Mouse (Mus musculus) brown adipose tissue, adult 24 weeks (tissue): ENCODE measurements around the gene Trmo. TPM values are rescaled to one million over a fixed set of nuclear protein-coding genes. Genes with fewer than 3 reads are reported as not detected.

ENCODE experiments used
- H3K27ac ChIP-seq: fragments of 200-500 bp; replicated peaks from 2 replicates; pipeline ENCODE4 v1.5.1; 2012; ENCODE audit warnings: low read depth, mild to moderate bottlenecking, low read length
- H3K4me1 ChIP-seq: fragments of 200-500 bp; 2 replicates; pipeline ENCODE4 v1.6.1; 2012; ENCODE audit warnings: low read length, mixed read lengths; ENCODE audit not compliant: control insufficient read depth, insufficient read depth, insufficient read length
- H3K4me3 ChIP-seq: fragments of 200-500 bp; 2 replicates; pipeline ENCODE4 v1.5.1; 2012; ENCODE audit warnings: low read depth, mild to moderate bottlenecking, low read length, moderate library complexity; ENCODE audit not compliant: insufficient read depth
- polyA plus RNA-seq: library from polyadenylated mRNA; stranded (reverse); fragments of >200 nt; gene quantifications from 2 replicates; pipeline ENCODE4 v1.2.4, GENCODE M21; 2012; ENCODE audit not compliant: missing spikeins, insufficient read depth, insufficient read length

Trmo gene
- polyA plus RNA-seq, 1 experiment: 1.7 TPM

DNA sequence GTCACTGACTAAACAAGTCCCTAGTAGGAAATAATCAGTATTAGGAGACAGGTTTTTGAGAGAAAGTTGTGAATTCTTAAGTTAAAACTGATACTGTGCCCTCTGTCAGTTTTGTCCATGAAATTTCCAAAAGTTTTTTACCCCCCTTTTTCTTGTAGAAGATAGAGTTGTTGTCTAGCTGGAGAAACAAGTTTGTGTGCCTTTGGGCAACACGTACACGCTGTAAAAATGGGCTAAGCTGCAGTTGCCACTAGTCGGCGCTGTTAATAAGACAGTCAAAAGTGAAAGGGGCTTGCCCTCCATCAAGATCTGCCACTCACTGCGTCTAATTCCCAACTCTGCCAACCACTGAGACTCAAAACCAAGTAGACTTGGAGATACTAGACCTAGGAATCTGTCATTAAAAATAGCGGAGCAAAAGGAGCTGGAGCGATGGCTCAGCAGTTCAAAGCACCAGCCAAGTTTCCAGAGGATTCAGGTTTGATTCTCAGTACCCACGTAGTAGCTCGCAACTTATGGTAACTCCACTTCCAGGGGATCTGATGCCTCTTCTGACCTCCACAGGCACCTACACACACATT, 1.2 kb upstream of the Trmo start:
- Histone ChIP-seq H3K27ac (no peak overlapping the region), H3K4me1 (no peaks in the 10 kb centered on the region), H3K4me3 (peak overlapping the region; percentile 45; the same call in 1 of the 2 replicates)

DNA sequence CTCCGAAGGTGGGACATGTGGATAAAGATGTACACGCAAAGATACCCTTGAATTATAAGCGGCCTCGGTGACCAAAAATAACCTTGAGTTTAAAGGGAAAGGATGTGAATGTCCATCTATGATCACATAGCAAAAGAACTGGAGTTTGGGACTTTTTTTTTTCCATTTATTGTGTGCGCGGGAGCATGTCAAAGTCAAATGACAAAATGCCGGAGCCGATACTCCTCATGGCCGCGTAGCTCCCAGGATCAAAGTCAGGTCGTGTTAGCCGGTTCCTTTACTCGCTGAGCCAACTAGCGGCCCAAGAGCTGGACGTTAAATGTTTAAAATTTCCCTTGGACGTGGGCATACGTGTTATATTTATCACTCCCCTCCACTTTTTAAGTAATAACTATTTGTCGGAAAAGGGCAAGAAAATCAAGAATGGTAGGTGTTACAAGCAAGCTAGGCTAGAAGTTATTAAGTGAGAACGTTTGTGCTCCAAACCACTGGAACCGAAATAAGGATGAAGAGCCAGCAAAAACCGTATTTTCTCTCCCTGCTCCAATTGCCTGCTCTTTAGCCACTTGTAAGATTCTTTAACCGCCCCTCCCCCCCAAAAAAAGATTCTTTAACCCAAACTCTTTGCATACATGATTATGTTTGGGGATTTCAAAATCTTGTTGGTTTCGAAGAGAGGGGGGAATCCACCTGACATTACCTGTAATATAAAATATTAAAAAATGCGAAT, 540 bp upstream of the Trmo start:
- H3K4me1 ChIP-seq: no peaks in the 10 kb centered on the region
- peak overlapping the region; percentile 98 for H3K27ac ChIP-seq

DNA sequence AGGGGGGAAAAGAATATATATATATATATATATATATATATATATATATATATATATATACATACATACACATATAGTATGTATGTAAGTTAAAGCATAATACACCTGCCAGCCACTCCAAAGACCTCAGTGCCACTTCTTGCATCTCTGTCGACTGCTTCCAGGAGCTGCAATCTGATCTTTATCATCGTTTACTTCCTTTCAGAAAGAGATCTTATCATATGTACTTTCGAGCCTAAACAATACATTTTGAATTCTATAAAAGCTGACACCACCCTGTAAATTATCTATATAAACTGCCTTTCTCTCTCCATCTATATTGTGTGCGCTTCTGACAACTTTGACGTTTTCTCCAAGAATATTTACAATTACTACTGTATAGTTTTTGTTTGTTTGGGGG, 681 bp downstream of the Trmo start:
- Histone ChIP-seq H3K4me1 (no peaks in the 10 kb centered on the region), H3K27ac (0 out of 2 replicates have a peak overlapping the region, but pooled peaks have one; percentile 32), H3K4me3 (peak overlapping the region; percentile 89)

More for the DNA sequence above, 540 bp upstream of the Trmo start:
- peak overlapping the region; percentile 89 for H3K4me3 ChIP-seq

DNA sequence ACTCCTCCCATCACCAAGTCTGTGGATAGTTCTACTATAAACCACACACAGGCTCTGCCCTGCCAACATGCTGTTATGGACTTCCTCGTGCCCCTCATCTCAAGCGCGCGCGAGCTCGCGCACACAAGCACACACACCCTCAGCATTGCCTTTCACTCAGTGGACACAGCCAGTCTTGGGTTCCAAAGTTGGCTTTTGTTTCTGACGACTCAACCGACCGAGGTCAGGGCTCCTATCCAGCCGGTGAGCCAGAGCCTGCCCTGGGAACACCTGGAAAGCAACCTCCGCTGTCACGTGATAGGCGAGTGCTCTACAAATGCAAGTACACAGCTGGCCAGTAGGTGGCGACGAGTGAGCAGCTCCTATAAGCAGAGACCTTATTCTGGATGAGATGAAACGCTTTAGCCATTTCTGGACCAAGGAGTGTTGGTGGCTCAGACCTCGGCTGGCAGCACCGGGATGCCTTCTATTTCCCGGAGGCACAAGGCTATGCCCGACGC, 14.3 kb downstream of the Trmo start:
- no peak overlapping the region for H3K27ac ChIP-seq
- H3K4me3 ChIP-seq: peak overlapping the region; percentile 21
- no peaks in the 10 kb centered on the region for H3K4me1 ChIP-seq

DNA sequence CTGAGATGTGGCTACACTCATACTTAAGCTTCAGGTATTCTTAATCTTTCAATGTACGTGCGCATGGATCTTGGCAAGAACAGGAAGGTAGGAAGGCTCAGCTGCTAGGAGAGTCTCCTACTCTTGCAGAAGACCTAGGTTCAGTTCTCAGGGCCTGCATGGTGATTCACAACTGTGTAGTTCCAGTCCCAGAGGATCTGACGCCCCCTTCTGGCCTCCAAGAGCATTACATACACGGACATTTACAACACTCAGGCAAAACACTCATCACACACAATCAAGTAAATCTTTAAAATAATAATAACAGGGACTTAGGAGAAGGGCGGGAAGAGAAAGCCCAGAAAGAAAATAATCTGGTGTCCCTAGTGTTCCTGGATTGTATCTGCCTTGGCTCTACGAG, 14.8 kb downstream of the Trmo start:
- Histone ChIP-seq H3K4me1 (no peaks in the 10 kb centered on the region), H3K27ac (no peak overlapping the region), H3K4me3 (no peak overlapping the region)

DNA sequence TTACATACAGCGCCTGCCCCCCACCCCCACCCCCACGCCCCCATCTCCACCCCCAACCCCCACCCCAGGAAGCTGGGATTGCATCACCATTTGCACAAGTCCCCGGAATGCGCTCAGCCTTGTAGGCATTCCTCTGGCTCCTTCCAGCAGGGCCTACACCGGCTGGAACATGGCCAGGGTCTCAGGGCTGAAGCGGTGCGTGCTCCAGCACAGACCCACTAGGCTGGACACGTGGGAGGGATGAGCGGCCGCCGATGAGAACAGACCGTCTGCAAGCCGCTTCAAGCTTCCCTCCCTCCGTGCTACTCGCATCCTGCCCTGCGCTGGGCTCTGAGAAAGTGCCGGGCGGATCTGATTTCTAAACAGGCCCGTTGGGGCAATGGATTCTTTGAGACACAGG, 18.2 kb downstream of the Trmo start:
- H3K4me3 ChIP-seq: no peak overlapping the region
- H3K27ac ChIP-seq: no peak overlapping the region
- no peaks in the 10 kb centered on the region for H3K4me1 ChIP-seq

DNA sequence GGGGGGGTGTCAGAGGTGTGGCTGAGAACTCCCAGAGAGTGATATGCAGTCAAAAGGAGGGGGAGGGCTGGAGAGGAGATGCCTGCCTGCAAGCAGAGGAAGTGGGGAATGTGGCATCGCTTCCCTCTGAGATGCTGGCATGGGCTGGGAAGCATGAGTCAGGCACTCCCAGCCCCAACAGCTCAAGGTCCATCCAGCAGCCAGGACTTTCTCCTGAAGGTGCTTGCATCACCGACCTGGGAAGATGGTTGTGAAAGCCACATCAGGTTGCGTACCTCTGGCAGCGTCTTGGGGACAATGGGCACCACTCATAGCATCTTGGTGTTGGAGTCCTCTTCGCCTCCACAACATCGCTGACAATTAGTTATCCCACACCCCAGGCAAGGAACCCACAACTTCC, 18.8 kb downstream of the Trmo start:
- H3K4me3 ChIP-seq: no peak overlapping the region
- no peak overlapping the region for H3K27ac ChIP-seq
- no peaks in the 10 kb centered on the region for H3K4me1 ChIP-seq

DNA sequence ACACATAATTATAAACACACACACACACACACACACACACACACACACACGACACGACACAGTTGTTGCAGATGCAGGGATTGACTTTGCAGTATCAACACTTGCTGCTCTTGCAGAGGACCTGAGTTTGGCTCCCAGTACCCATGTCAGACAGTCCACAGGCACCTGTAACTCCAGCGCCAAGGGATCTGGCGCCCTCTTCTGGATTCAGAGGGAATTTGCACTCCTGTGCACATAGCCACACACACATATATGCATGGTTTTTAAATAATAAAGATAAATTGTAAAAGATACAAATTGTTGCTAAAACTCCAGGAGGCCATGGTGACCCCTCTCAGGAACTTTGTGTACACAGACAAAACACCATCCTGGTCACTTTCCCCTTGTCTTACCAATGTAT, 20.2 kb downstream of the Trmo start:
- no peaks in the 10 kb centered on the region for H3K4me1 ChIP-seq
- H3K27ac ChIP-seq: no peak overlapping the region
- no peak overlapping the region for H3K4me3 ChIP-seq

DNA sequence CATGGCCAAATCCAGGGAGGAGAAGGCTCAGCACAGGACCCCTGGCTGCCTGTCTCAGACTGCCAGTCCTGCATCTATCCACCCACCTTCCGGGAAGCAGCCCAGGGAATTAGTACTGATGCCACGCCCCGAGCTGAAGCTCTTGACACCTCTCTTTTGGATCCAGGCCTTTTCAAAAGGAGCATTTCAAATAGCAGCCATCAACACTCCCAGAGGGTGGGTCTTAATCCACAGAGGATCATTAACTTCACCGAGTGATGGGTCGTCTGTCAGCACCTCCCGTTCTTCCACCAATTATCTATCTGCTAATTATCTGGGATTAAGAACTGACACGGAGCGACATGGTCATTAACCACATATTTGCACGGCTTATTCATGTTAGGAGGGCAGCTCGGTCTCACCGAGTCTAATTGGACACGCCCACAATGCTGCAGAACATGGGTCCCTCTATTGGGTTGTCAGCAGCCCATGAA, 21.7 kb downstream of the Trmo start:
- H3K4me3 ChIP-seq: no peak overlapping the region
- H3K4me1 ChIP-seq: no peaks in the 10 kb centered on the region

DNA sequence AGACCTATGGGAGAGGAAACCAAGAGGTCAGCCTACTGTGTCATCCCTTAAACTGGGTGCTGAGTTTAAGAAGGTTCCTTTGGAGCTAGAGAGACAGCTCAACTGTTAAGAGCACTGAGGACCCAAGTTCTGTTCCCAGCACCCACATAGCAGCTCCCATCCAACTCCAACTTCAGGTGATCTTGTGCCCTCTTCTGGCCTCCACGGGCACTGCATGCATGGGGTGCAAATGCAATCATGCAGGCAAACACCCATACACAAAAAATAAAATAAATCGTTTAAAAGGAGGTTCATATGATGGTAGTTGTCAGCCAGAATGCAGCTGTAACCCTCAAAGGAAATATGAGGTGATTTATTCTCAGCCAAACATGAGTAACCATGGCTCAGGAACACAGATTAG, 24.9 kb downstream of the Trmo start:
- no peaks in the 10 kb centered on the region for H3K4me1 ChIP-seq
- H3K4me3 ChIP-seq: no peak overlapping the region
- no peak overlapping the region for H3K27ac ChIP-seq

More for the DNA sequence above, 21.7 kb downstream of the Trmo start:
- H3K27ac ChIP-seq: no peak overlapping the region

DNA sequence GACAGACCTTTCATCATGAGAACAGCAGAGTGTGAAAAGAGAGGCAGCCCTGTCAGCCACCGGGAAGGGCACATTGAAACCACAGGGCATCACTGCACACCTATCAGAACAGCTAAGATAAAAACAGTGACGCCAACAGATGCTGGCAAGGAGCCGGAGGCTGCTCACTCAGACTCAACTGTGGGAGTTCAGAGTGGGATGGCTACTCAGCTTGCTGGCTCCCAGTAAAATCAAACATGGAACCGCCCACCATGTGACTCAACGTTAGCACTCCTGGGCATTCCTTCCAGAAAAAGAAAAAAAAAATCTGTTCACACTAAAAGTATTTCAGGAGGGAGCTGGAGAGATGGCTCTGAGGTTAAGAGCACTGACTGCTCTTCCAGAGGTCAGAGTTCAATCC, 28.0 kb downstream of the Trmo start:
- Histone ChIP-seq H3K4me3 (no peak overlapping the region), H3K27ac (no peak overlapping the region), H3K4me1 (no peaks in the 10 kb centered on the region)

DNA sequence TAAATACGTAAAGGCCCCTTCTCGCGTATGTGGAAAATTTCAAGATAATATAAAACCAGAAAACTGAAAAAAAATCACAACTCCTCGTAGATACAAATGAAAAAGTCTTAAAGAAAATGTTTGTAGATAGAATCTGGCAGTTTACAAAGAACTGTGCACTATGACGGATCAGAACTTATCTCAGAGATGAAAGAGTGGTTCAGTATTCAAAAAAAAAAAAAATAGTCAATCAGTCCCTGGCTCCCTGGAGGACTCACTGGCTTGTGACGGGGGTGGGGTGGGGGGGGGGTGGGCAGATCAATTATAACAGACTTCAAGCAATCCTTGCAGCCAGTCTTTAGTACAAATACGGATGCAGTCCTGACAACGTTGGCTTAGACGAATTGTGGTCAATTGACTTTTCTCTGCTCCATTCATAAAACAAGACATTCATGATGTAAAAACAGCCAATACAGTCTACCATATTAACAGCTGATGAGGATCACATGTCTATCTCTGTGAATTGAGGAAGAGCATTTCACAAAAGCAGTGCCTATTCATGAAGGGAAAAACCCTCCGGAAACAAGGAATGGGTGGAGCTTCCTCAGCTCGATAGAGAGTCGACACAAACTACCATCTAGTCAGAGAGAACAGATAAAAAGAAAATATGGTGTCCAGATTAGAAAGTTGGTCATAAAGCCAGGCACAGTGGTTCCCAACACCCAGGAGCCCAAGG, 29.5 kb downstream of the Trmo start:
- Histone ChIP-seq H3K27ac (no peak overlapping the region), H3K4me3 (no peak overlapping the region), H3K4me1 (no peaks in the 10 kb centered on the region)

DNA sequence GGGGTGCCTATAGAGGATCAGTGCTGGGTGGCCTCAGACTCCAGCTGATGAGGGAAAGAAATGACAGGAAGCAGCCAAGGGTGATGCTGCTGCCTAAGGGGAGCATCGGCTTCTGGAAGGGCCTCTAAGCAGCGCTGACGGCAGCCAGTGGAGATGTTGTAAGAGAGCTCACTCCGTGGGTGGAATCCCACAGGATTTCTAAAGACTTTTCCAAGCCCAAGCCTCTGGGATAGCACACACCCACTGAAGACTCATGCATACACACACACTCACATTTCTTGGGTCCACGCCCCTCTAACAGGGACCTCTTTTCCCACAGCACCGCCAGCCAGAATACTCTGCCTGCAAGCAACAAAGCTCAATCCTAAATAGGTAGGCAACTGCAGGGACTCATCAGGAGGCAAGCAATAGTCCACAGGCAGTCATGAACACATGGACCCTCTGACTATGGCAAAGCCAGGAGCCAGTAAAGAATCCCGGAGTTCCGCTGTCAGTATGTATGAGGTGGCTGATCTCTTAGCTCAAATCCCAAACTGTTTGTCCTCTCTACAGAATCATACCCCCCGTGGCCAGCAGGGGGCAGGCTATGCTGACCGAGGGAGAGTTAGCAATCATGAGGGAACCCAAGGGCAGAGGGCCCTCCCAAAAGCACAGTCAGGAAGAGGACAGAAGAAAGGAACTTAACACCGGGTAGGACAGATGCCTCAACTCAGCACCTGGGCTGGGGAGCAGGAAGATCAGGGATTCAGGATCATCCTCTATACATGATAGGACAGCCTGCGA, 32.7 kb downstream of the Trmo start:
- Histone ChIP-seq H3K4me1 (no peaks in the 10 kb centered on the region), H3K4me3 (no peak overlapping the region), H3K27ac (no peak overlapping the region)

DNA sequence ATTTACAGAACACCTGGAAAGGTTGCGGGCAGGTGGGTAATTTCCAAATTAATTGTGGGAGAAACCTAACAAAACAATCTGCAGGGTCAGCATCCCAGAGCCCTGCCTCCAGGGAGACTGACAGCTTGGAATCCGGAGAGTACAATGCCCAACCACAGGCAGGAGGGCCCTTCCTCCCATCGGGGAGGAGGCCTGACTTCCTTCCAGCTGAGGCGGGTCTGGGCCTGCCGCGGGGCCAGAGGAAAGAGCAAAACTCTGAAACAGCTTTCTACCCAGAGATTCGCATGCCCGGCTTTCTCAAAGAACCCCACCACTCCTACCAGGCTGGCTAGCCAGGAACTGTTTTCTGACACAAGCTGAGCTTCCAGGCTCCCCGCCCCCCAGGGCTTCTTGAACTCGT, 36.2 kb downstream of the Trmo start:
- Histone ChIP-seq H3K4me3 (no peak overlapping the region), H3K27ac (no peak overlapping the region), H3K4me1 (no peaks in the 10 kb centered on the region)

DNA sequence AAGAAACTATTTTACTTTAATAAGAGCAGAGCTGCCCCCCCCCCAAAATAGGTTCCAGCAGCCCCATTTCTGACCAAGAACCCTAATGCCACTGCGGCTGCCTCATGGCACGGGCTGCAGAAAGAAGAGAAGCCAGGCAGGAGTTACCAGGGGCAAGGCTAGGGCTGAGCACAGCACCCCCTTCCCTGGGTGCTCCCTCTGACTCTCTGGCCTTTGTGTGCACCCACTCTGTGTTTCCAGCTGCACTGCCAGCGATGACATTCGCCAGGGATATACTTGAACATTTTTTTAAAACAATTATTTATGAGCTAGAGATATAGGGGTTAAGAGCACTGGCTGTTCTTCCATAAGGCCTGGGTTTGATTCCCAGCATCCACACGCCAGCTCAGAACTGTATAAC, 39.7 kb downstream of the Trmo start:
- Histone ChIP-seq H3K27ac (no peak overlapping the region), H3K4me3 (no peak overlapping the region), H3K4me1 (no peaks in the 10 kb centered on the region)
